Mouse (Mus musculus) lung, adult 2 months (tissue): ENCODE results near the gene Olfr742.

Source experiments
- CTCF ChIP-seq: fragments of 200-500 bp; IDR thresholded peaks from 2 replicates; pipeline ENCODE4 v1.5.1; 2011; ENCODE audit warnings: mild to moderate bottlenecking, low read length, control low read depth; ENCODE audit not compliant: insufficient read depth
- POLR2A ChIP-seq: fragments of 200-500 bp; IDR thresholded peaks from 2 replicates; pipeline ENCODE4 v1.6.1; 2011; ENCODE audit warnings: low read depth, mild to moderate bottlenecking, control low read depth, low read length, borderline replicate concordance; ENCODE audit errors: extremely low read depth

DNA sequence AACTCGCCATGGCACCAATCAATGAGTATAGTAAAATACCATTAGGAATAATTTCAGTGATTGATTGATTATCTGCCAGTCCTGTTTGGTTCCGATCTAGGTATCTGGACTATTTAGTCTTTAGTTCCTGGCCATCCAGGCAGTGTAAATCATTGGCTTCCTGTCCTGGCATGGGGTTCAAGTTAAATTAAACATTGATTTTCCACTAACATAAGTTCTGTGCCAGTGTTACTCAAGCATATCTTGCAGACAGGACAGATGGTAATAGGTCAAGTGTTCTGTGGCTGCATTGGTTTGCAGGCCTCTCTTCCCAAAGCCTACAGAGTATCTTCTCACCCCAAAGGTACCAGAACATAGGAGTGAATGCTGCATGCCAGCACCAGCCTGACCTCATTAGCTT, 25.0 kb upstream of the Olfr742 start:
- no peak for TF ChIP-seq CTCF
- no peak for TF ChIP-seq POLR2A
